10 mouse cellular contexts compared by ENCODE assay signal in genomic region chr6:72454833-72455373, GRCm38 (mm10). TPM values are rescaled to one million over a fixed set of nuclear protein-coding genes. Genes with fewer than 3 reads are reported as not detected.
DNase-seq lines count a peak whose midpoint lies in the region; ATAC-seq and TF ChIP-seq lines count a peak whose summit lies in the region.
"Had no signal": no experiment of that assay in that cellular context is flagged by ENCODE, and none has a peak within 500 bp of the region (broad histone marks: within the 10 kb centered on the region; RNA-seq: fewer than 3 reads in every experiment).

No protein-coding gene starts in this region.

- H3K9ac ChIP-seq in forebrain, embryonic 15.5 days (replicated peaks): no peak overlapping the region
- no peak overlapping the region for H3K9ac ChIP-seq in forebrain, embryonic 11.5 days (ENCODE audit: low read length)
- no peak overlapping the region for H3K9ac ChIP-seq in lung, embryonic 14.5 days
- no peak overlapping the region for H3K9ac ChIP-seq in heart, embryonic 15.5 days
- H3K9ac ChIP-seq in midbrain, postnatal 0 days (replicated peaks; ENCODE audit: low read length, poor library complexity, severe bottlenecking): no peak overlapping the region
- no peak overlapping the region for H3K9ac ChIP-seq in forebrain, embryonic 12.5 days

- ATAC-seq in forebrain, embryonic 15.5 days (replicated peaks): no peak
- ATAC-seq in forebrain, embryonic 11.5 days (replicated peaks; ENCODE audit: low FRiP score): no peak
- peak; percentile 28 for ATAC-seq in lung, embryonic 14.5 days (ENCODE audit: insufficient read depth)
- ATAC-seq in heart, embryonic 15.5 days (replicated peaks; ENCODE audit: insufficient number of reproducible peaks, insufficient read depth, low FRiP score, low read depth): peak; percentile 64; the same call in 1 of the 2 replicates
- ATAC-seq in midbrain, postnatal 0 days (ENCODE audit: low FRiP score): peak; percentile 56; the same call in 1 of the 2 replicates
- ATAC-seq in forebrain, embryonic 12.5 days (ENCODE audit: low FRiP score): no peak

- no peak overlapping the region for H3K4me2 ChIP-seq in forebrain, embryonic 15.5 days (replicated peaks)
- H3K4me2 ChIP-seq in forebrain, embryonic 11.5 days (ENCODE audit: low read depth, low read length, severe bottlenecking): no peak overlapping the region
- H3K4me2 ChIP-seq in lung, embryonic 14.5 days: no peak overlapping the region
- H3K4me2 ChIP-seq in heart, embryonic 15.5 days: no peak overlapping the region
- no peak overlapping the region for H3K4me2 ChIP-seq in midbrain, postnatal 0 days (ENCODE audit: low read depth, low read length, poor library complexity, severe bottlenecking)
- no peak overlapping the region for H3K4me2 ChIP-seq in forebrain, embryonic 12.5 days

- no peaks in the 10 kb centered on the region for H3K27me3 ChIP-seq in forebrain, embryonic 15.5 days
- H3K27me3 ChIP-seq in forebrain, embryonic 11.5 days (ENCODE audit: control insufficient read depth, insufficient read depth, low read length): no peaks in the 10 kb centered on the region
- no peaks in the 10 kb centered on the region for H3K27me3 ChIP-seq in lung, embryonic 14.5 days (ENCODE audit: insufficient read depth, low read length)
- no peaks in the 10 kb centered on the region for H3K27me3 ChIP-seq in heart, embryonic 15.5 days
- H3K27me3 ChIP-seq in midbrain, postnatal 0 days (ENCODE audit: insufficient read depth, low read length): no peaks in the 10 kb centered on the region
- no peaks in the 10 kb centered on the region for H3K27me3 ChIP-seq in forebrain, embryonic 12.5 days
- H3K27me3 ChIP-seq: CH12.LX had no signal

- WGBS in forebrain, embryonic 15.5 days: 51% methylated on average over 7 of the region's 7 CpGs
- WGBS in forebrain, embryonic 11.5 days: 77% methylated on average over 7 of the region's 7 CpGs
- WGBS in lung, embryonic 14.5 days: 56% methylated on average over 7 of the region's 7 CpGs
- 55% methylated on average over 7 of the region's 7 CpGs for WGBS in heart, embryonic 15.5 days
- 37% methylated on average over 7 of the region's 7 CpGs for WGBS in midbrain, postnatal 0 days
- 73% methylated on average over 7 of the region's 7 CpGs for WGBS in forebrain, embryonic 12.5 days

- H3K36me3 ChIP-seq in forebrain, embryonic 15.5 days: no peaks in the 10 kb centered on the region
- H3K36me3 ChIP-seq in forebrain, embryonic 11.5 days (ENCODE audit: control insufficient read depth, insufficient read depth, low read length): no peaks in the 10 kb centered on the region
- H3K36me3 ChIP-seq in lung, embryonic 14.5 days (ENCODE audit: insufficient read depth): no peaks in the 10 kb centered on the region
- H3K36me3 ChIP-seq in heart, embryonic 15.5 days: no peaks in the 10 kb centered on the region
- H3K36me3 ChIP-seq in midbrain, postnatal 0 days (ENCODE audit: insufficient read depth, low read length): no peaks in the 10 kb centered on the region
- H3K36me3 ChIP-seq in forebrain, embryonic 12.5 days (replicated peaks): no peaks in the 10 kb centered on the region

- no peak for TF ChIP-seq CTCF in lung, embryonic 14.5 days (IDR thresholded peaks at IDR 0.05; ENCODE audit: low read depth)
- no peak for TF ChIP-seq CTCF in midbrain, postnatal 0 days (IDR thresholded peaks at IDR 0.05)

- H3K4me1 ChIP-seq in forebrain, embryonic 15.5 days: peaks cover 5% of the 10 kb centered on the region
- no peaks in the 10 kb centered on the region for H3K4me1 ChIP-seq in forebrain, embryonic 11.5 days (replicated peaks; ENCODE audit: control insufficient read depth, insufficient read depth, low read length)
- peaks cover 9% of the 10 kb centered on the region for H3K4me1 ChIP-seq in lung, embryonic 14.5 days (ENCODE audit: insufficient read depth)
- peaks cover 11% of the 10 kb centered on the region for H3K4me1 ChIP-seq in heart, embryonic 15.5 days (replicated peaks)
- H3K4me1 ChIP-seq in midbrain, postnatal 0 days (ENCODE audit: insufficient read depth, low read length): 0 out of 2 replicates have a peak, but pooled peaks cover 5% of the 10 kb centered on the region
- H3K4me1 ChIP-seq in forebrain, embryonic 12.5 days: no peaks in the 10 kb centered on the region

- 0 out of 2 replicates have a peak overlapping the region, but pooled peaks have one; percentile 23 for H3K27ac ChIP-seq in forebrain, embryonic 15.5 days (replicated peaks)
- no peak overlapping the region for H3K27ac ChIP-seq in forebrain, embryonic 11.5 days (ENCODE audit: low read depth, low read length)
- H3K27ac ChIP-seq in lung, embryonic 14.5 days (ENCODE audit: low read depth): peak overlapping the region; percentile 47; the same call in 1 of the 2 replicates
- H3K27ac ChIP-seq in heart, embryonic 15.5 days: peak overlapping the region; percentile 51; the same call in 1 of the 2 replicates
- peak overlapping the region; percentile 38; the same call in 1 of the 2 replicates for H3K27ac ChIP-seq in midbrain, postnatal 0 days (ENCODE audit: low read depth, low read length)
- no peak overlapping the region for H3K27ac ChIP-seq in forebrain, embryonic 12.5 days

- H3K9me3 ChIP-seq in forebrain, embryonic 15.5 days: no peaks in the 10 kb centered on the region
- no peaks in the 10 kb centered on the region for H3K9me3 ChIP-seq in forebrain, embryonic 11.5 days (ENCODE audit: control insufficient read depth, low read length)
- H3K9me3 ChIP-seq in lung, embryonic 14.5 days (ENCODE audit: low read depth, low read length): no peaks in the 10 kb centered on the region
- no peaks in the 10 kb centered on the region for H3K9me3 ChIP-seq in heart, embryonic 15.5 days (replicated peaks)
- H3K9me3 ChIP-seq in midbrain, postnatal 0 days (ENCODE audit: low read length): no peaks in the 10 kb centered on the region
- H3K9me3 ChIP-seq in forebrain, embryonic 12.5 days: no peaks in the 10 kb centered on the region

- H3K4me3 ChIP-seq in forebrain, embryonic 15.5 days: no peak overlapping the region
- H3K4me3 ChIP-seq in forebrain, embryonic 11.5 days (ENCODE audit: low read depth, low read length): no peak overlapping the region
- H3K4me3 ChIP-seq in lung, embryonic 14.5 days (ENCODE audit: low read depth, low read length): no peak overlapping the region
- H3K4me3 ChIP-seq in heart, embryonic 15.5 days: no peak overlapping the region
- H3K4me3 ChIP-seq in midbrain, postnatal 0 days (ENCODE audit: low read depth, low read length): no peak overlapping the region
- H3K4me3 ChIP-seq in forebrain, embryonic 12.5 days (replicated peaks): no peak overlapping the region

- DNase-seq in forebrain, embryonic 11.5 days (ENCODE audit: low spot score): no peak
- peak; percentile 17 for DNase-seq in lung, embryonic 14.5 days
- no peak for DNase-seq in lung, adult 18-20 months
- DNase-seq in midbrain, postnatal 0 days (ENCODE audit: low spot score): peak; percentile 79
- no peak for DNase-seq in left cerebral cortex, adult 8-10 months (ENCODE audit: low spot score in 2 of 2)
- DNase-seq: kidney, postnatal 14 days had no signal

RNA-seq across cellular contexts. Expression of gene Mat2a, which starts 15.5 kb away (rescaled TPM):
- 359 and 376 TPM in 2 replicates for polyA plus RNA-seq in forebrain, embryonic 15.5 days (2015; fragmentation: Nextera tagmentation; extraction: Ambion mirVana)
- 504 and 506 TPM in 2 replicates for polyA plus RNA-seq in forebrain, embryonic 11.5 days (2014; fragmentation: Nextera tagmentation; extraction: Ambion mirVana)
- 400 and 402 TPM in 2 replicates for polyA plus RNA-seq in lung, embryonic 14.5 days (2014; fragmentation: Nextera tagmentation; extraction: Ambion mirVana)
- polyA plus RNA-seq in heart, embryonic 15.5 days (2015; fragmentation: Nextera tagmentation; extraction: Ambion mirVana): 247 and 267 TPM in 2 replicates
- 120 and 150 TPM in 2 replicates for total RNA-seq in midbrain, postnatal 0 days (2014; rRNA removed)
- polyA plus RNA-seq in midbrain, postnatal 0 days (2015; fragmentation: Nextera tagmentation; extraction: Ambion mirVana): 279 and 298 TPM in 2 replicates
- total RNA-seq in left cerebral cortex, adult 8-10 months (2022): 100 to 1,000 TPM; 148 to 178 (median 163) TPM
- polyA plus RNA-seq in forebrain, embryonic 12.5 days (2016; fragmentation: Nextera tagmentation; extraction: Ambion mirVana): 475 and 476 TPM in 2 replicates

RNA-seq across cellular contexts. Expression of gene Ggcx, which starts 40.8 kb away (rescaled TPM):
- polyA plus RNA-seq in forebrain, embryonic 15.5 days (2015; fragmentation: Nextera tagmentation; extraction: Ambion mirVana): 14.0 and 16.5 TPM in 2 replicates
- 11.7 and 13.5 TPM in 2 replicates for polyA plus RNA-seq in forebrain, embryonic 11.5 days (2014; fragmentation: Nextera tagmentation; extraction: Ambion mirVana)
- polyA plus RNA-seq in lung, embryonic 14.5 days (2014; fragmentation: Nextera tagmentation; extraction: Ambion mirVana): 22.3 and 23.4 TPM in 2 replicates
- polyA plus RNA-seq in heart, embryonic 15.5 days (2015; fragmentation: Nextera tagmentation; extraction: Ambion mirVana): 27.7 and 32.1 TPM in 2 replicates
- 18.8 and 19.0 TPM in 2 replicates for total RNA-seq in midbrain, postnatal 0 days (2014; rRNA removed)
- 10.7 and 11.0 TPM in 2 replicates for polyA plus RNA-seq in midbrain, postnatal 0 days (2015; fragmentation: Nextera tagmentation; extraction: Ambion mirVana)
- 10 to 100 TPM; 20.3 to 24.7 (median 23.5) TPM for total RNA-seq in left cerebral cortex, adult 8-10 months (2022)
- polyA plus RNA-seq in forebrain, embryonic 12.5 days (2016; fragmentation: Nextera tagmentation; extraction: Ambion mirVana): 19.1 and 19.8 TPM in 2 replicates

Comparison
In these comparisons a context has a peak if more than half of its experiments do, and no peak if none do; other contexts are left out.
1. H3K27ac ChIP-seq: peak in forebrain, embryonic 15.5 days (single experiment), lung, embryonic 14.5 days (single experiment), heart, embryonic 15.5 days (single experiment) and midbrain, postnatal 0 days (single experiment); none in forebrain, embryonic 11.5 days (single experiment) and forebrain, embryonic 12.5 days (single experiment).
2. DNase-seq: peak in lung, embryonic 14.5 days (single experiment) and midbrain, postnatal 0 days (single experiment); none in forebrain, embryonic 11.5 days (single experiment), lung, adult 18-20 months (0 of 2) and left cerebral cortex, adult 8-10 months (0 of 2).
3. ATAC-seq: peak in lung, embryonic 14.5 days (single experiment), heart, embryonic 15.5 days (single experiment) and midbrain, postnatal 0 days (single experiment); none in forebrain, embryonic 15.5 days (single experiment), forebrain, embryonic 11.5 days (single experiment) and forebrain, embryonic 12.5 days (single experiment).